Mouse (Mus musculus) liver, adult 2 months (tissue): ENCODE measurements around the gene Fam53b.

Source experiments
- CTCF ChIP-seq: fragments of 200-500 bp; IDR thresholded peaks from 2 replicates; pipeline ENCODE4 v1.5.1; 2011; ENCODE audit warnings: low read depth, low read length, control low read depth
- POLR2A ChIP-seq: fragments of 200-500 bp; IDR thresholded peaks from 2 replicates; pipeline ENCODE4 v1.6.1; 2011; ENCODE audit warnings: low read length, control low read depth; ENCODE audit not compliant: insufficient read depth; ENCODE audit errors: extremely low read depth

GRCm38 (mm10) chr7:132801509-132801908 is 12.2 kb downstream of the Fam53b start:
- TF ChIP-seq CTCF (no peak), POLR2A (no peak)
